Mouse (Mus musculus): Measurements from ENCODE around the gene Bloc1s3. TPM values are rescaled to one million over a fixed set of nuclear protein-coding genes. Genes with fewer than 3 reads are reported as not detected.

Bloc1s3 gene
- polyA plus RNA-seq, 1 experiment from 2014 or later = 3.5 TPM

DNA sequence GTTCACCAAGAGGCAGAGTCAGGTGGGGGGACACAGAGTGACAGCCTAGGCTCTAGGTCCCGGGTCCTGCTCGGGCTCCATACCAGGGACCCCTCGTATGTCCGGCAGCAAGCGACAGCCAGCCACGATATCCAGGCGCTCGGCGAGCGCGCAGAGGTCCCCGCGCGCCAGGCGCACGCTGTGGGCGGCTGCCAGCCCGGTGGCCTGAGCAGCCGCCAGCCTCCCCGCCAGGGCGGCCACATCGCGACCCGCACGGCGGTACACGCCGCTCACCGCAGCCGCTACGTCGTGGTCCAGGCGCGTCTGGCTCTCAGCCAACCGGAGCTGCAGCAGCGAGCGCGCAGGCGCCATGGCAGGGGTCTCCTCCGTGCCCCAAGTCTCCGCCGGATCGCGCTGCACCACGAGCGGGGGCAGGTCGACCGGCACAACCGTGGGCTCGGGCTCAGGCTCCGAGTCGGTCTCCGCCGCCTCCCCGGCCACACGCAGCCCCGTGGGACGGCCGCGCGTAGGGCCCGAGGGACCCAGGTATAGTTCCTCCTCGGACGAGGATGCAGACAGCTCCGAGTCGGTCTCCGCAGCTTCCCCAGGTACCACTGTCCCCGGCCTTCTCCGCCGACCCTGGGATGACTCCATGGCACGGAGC lies 1.1 kb downstream of the Bloc1s3 start:
- Histone ChIP-seq H3K4me1 (ENCODE audit: control insufficient read depth, insufficient read depth, low read depth, low read length) (peaks cover 19% of the 10 kb centered on the region; the same call in 1 of the 2 replicates), H3K36me3 (ENCODE audit: control insufficient read depth, insufficient read depth, low read length) (no peaks in the 10 kb centered on the region), H3K4me3 (ENCODE audit: low read length) (peak overlapping the region; percentile 90), H3K9me3 (ENCODE audit: control insufficient read depth, low read length) (no peaks in the 10 kb centered on the region), H3K4me2 (ENCODE audit: low read length) (peak overlapping the region; percentile 94), H3K27me3 (replicated peaks; ENCODE audit: control insufficient read depth, insufficient read depth, low read length) (no peaks in the 10 kb centered on the region), H3K27ac (ENCODE audit: low read depth, low read length) (peak overlapping the region; percentile 85), H3K9ac (ENCODE audit: low read depth, low read length) (peak overlapping the region; percentile 88)
- 1% methylated on average over 39 of the region's 71 CpGs for WGBS
- ATAC-seq = peak; percentile 32

DNA sequence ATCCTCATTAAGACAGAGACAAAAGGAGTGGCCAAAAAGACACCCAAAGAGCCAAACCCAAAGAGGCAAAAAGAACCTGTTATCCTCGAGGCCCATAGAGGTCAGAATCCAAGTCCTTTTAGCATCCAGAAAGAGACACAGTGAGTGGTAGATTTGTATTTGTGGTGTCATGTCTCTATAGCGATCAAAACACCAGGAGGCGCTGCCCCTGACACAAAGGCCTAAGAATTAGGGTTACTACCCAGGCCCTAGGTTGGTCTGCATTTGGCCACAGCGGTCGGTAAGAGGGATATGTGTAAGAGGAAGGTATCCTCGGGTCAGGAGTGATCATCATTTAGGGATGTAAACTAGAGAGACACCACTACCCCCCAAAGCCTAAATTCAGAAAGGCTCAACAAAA lies 1.8 kb downstream of the Bloc1s3 start:
- ATAC-seq = no peak
- H3K9ac ChIP-seq (ENCODE audit: low read depth, low read length) = peak overlapping the region; percentile 88; the same call in 1 of the 2 replicates

DNA sequence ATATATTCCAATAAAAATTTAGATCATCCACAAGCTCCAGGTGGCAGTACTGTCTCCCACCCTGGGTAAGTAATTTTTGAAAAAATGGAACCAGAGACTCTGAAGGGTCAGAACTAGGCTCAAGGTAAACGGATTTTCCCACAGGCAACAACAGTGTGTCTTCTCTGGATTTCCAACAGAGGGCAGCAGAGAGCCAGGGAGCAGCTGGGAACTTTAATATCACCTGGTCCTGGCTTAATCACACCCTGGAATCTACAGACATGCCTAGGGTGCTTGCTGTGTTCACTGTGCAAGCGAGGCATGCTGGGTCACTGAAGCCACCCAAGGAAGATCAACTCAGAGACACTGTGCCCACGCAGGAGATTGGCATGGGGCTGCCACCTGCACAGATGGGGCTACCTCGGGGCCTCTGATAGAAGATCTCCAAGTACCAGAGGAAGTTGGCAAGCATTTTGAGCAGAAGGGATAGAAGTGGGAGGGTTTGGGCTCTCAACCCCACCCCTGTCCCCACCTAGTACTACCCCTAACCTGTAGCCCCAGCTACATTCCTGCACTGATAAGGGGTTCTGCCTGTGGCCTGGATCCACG lies 4.6 kb downstream of the Bloc1s3 start:
- H3K36me3 ChIP-seq (ENCODE audit: control insufficient read depth, insufficient read depth, low read length) = no peaks in the 10 kb centered on the region
- ATAC-seq = no peak

More for the DNA sequence above, 1.8 kb downstream of the Bloc1s3 start:
- Histone ChIP-seq H3K36me3 (ENCODE audit: control insufficient read depth, insufficient read depth, low read length) (no peaks in the 10 kb centered on the region), H3K4me1 (ENCODE audit: control insufficient read depth, insufficient read depth, low read depth, low read length) (peaks cover 19% of the 10 kb centered on the region; the same call in 1 of the 2 replicates), H3K9me3 (ENCODE audit: control insufficient read depth, low read length) (no peaks in the 10 kb centered on the region), H3K4me3 (ENCODE audit: low read length) (peak overlapping the region; percentile 90), H3K27me3 (replicated peaks; ENCODE audit: control insufficient read depth, insufficient read depth, low read length) (no peaks in the 10 kb centered on the region), H3K4me2 (ENCODE audit: low read length) (peak overlapping the region; percentile 94), H3K27ac (ENCODE audit: low read depth, low read length) (no peak overlapping the region)
- WGBS = 24% methylated on average over 6 of the region's 6 CpGs

GRCm38 (mm10) chr7:19501658-19502057 lies 6.5 kb downstream of the Bloc1s3 start:
- Histone ChIP-seq H3K36me3 (ENCODE audit: control insufficient read depth, insufficient read depth, low read length) (no peaks in the 10 kb centered on the region), H3K9ac (ENCODE audit: low read depth, low read length) (no peak overlapping the region), H3K4me1 (ENCODE audit: control insufficient read depth, insufficient read depth, low read depth, low read length) (peaks cover 2% of the 10 kb centered on the region; the same call in 1 of the 2 replicates), H3K27ac (ENCODE audit: low read depth, low read length) (no peak overlapping the region), H3K9me3 (ENCODE audit: control insufficient read depth, low read length) (no peaks in the 10 kb centered on the region), H3K4me2 (ENCODE audit: low read length) (no peak overlapping the region), H3K27me3 (replicated peaks; ENCODE audit: control insufficient read depth, insufficient read depth, low read length) (no peaks in the 10 kb centered on the region), H3K4me3 (ENCODE audit: low read length) (no peak overlapping the region)
- WGBS = 74% methylated on average over 4 of the region's 4 CpGs
- ATAC-seq = no peak

More for the DNA sequence above, 4.6 kb downstream of the Bloc1s3 start:
- H3K9ac ChIP-seq (ENCODE audit: low read depth, low read length) = no peak overlapping the region
- H3K4me3 ChIP-seq (ENCODE audit: low read length) = no peak overlapping the region
- no peak overlapping the region for H3K4me2 ChIP-seq (ENCODE audit: low read length)
- peaks cover 13% of the 10 kb centered on the region; the same call in 1 of the 2 replicates for H3K4me1 ChIP-seq (ENCODE audit: control insufficient read depth, insufficient read depth, low read depth, low read length)
- H3K27me3 ChIP-seq (replicated peaks; ENCODE audit: control insufficient read depth, insufficient read depth, low read length) = no peaks in the 10 kb centered on the region
- H3K27ac ChIP-seq (ENCODE audit: low read depth, low read length) = no peak overlapping the region
- 34% methylated on average over 5 of the region's 5 CpGs for WGBS
- no peaks in the 10 kb centered on the region for H3K9me3 ChIP-seq (ENCODE audit: control insufficient read depth, low read length)

GRCm38 (mm10) chr7:19500420-19501363 lies 7.5 kb downstream of the Bloc1s3 start:
- 75% methylated on average over 12 of the region's 12 CpGs for WGBS
- H3K9ac ChIP-seq (ENCODE audit: low read depth, low read length) = no peak overlapping the region
- H3K27ac ChIP-seq (ENCODE audit: low read depth, low read length) = no peak overlapping the region
- no peak overlapping the region for H3K4me2 ChIP-seq (ENCODE audit: low read length)
- H3K4me1 ChIP-seq (ENCODE audit: control insufficient read depth, insufficient read depth, low read depth, low read length) = no peaks in the 10 kb centered on the region
- no peaks in the 10 kb centered on the region for H3K9me3 ChIP-seq (ENCODE audit: control insufficient read depth, low read length)
- H3K36me3 ChIP-seq (ENCODE audit: control insufficient read depth, insufficient read depth, low read length) = no peaks in the 10 kb centered on the region
- H3K27me3 ChIP-seq (replicated peaks; ENCODE audit: control insufficient read depth, insufficient read depth, low read length) = no peaks in the 10 kb centered on the region
- H3K4me3 ChIP-seq (ENCODE audit: low read length) = no peak overlapping the region
- ATAC-seq = no peak

- Histone ChIP-seq H3K36me3 (ENCODE audit: control insufficient read depth, insufficient read depth, low read length) (no peaks in the 10 kb centered on the region), H3K27me3 (replicated peaks; ENCODE audit: control insufficient read depth, insufficient read depth, low read length) (peaks cover 2% of the 10 kb centered on the region), H3K4me1 (ENCODE audit: control insufficient read depth, insufficient read depth, low read depth, low read length) (no peaks in the 10 kb centered on the region), H3K9me3 (ENCODE audit: control insufficient read depth, low read length) (no peaks in the 10 kb centered on the region), H3K4me2 (ENCODE audit: low read length) (no peak overlapping the region), H3K9ac (ENCODE audit: low read depth, low read length) (no peak overlapping the region), H3K4me3 (ENCODE audit: low read length) (no peak overlapping the region), H3K27ac (ENCODE audit: low read depth, low read length) (no peak overlapping the region)
- no peak for ATAC-seq
- 87% methylated on average over 4 of the region's 4 CpGs for WGBS
Observed at GRCm38 (mm10) chr7:19498326-19498725, 9.8 kb downstream of the Bloc1s3 start.

- 61% methylated on average over 5 of the region's 5 CpGs for WGBS
- H3K27me3 ChIP-seq (replicated peaks; ENCODE audit: control insufficient read depth, insufficient read depth, low read length) = peaks cover 12% of the 10 kb centered on the region
- ATAC-seq = no peak
Observed at GRCm38 (mm10) chr7:19496214-19496555, 12.0 kb downstream of the Bloc1s3 start.

GRCm38 (mm10) chr7:19495521-19496213 lies 12.5 kb downstream of the Bloc1s3 start:
- peaks cover 17% of the 10 kb centered on the region for H3K27me3 ChIP-seq (replicated peaks; ENCODE audit: control insufficient read depth, insufficient read depth, low read length)
- no peak for ATAC-seq
- H3K9ac ChIP-seq (ENCODE audit: low read depth, low read length) = no peak overlapping the region
- H3K27ac ChIP-seq (ENCODE audit: low read depth, low read length) = no peak overlapping the region
- H3K4me1 ChIP-seq (ENCODE audit: control insufficient read depth, insufficient read depth, low read depth, low read length) = no peaks in the 10 kb centered on the region
- 64% methylated on average over 20 of the region's 20 CpGs for WGBS
- H3K4me2 ChIP-seq (ENCODE audit: low read length) = no peak overlapping the region
- no peaks in the 10 kb centered on the region for H3K9me3 ChIP-seq (ENCODE audit: control insufficient read depth, low read length)
- no peaks in the 10 kb centered on the region for H3K36me3 ChIP-seq (ENCODE audit: control insufficient read depth, insufficient read depth, low read length)
- no peak overlapping the region for H3K4me3 ChIP-seq (ENCODE audit: low read length)

More at GRCm38 (mm10) chr7:19496214-19496555, 12.0 kb downstream of the Bloc1s3 start:
- Histone ChIP-seq H3K36me3 (ENCODE audit: control insufficient read depth, insufficient read depth, low read length) (no peaks in the 10 kb centered on the region), H3K4me3 (ENCODE audit: low read length) (no peak overlapping the region), H3K4me1 (ENCODE audit: control insufficient read depth, insufficient read depth, low read depth, low read length) (no peaks in the 10 kb centered on the region), H3K9ac (ENCODE audit: low read depth, low read length) (no peak overlapping the region), H3K9me3 (ENCODE audit: control insufficient read depth, low read length) (no peaks in the 10 kb centered on the region), H3K4me2 (ENCODE audit: low read length) (no peak overlapping the region), H3K27ac (ENCODE audit: low read depth, low read length) (no peak overlapping the region)
